Mouse (Mus musculus): ENCODE results near the gene Dohh. TPM values are rescaled to one million over a fixed set of nuclear protein-coding genes. Genes with fewer than 3 reads are reported as not detected.

The Dohh gene
- total and polyA plus RNA-seq, 2 experiments from 2014 or later: 95.8 to 132 TPM

DNA sequence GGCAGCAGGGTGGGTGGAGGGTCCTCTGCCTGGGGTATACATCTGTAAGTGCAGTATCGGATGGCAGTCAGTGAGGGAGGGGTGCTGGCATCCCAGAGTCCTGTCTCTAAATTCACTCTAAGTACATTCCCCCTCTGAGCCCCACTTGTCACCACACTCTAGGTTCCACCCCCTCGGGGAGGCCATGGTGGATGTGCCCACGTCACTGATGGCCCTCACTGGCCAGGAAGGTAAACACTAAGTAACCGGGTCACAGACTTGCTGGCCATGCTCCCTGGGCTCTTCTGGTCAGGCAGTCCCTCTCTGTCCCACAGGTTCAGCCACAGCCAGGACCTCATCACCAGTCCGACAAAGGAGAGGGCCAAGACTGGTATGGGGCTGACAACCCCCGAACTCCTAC is 38.0 kb downstream of the Dohh start:
- no peaks in the 10 kb centered on the region for H3K9me3 ChIP-seq (ENCODE audit: low read length)
- no peak overlapping the region for H3K27ac ChIP-seq (ENCODE audit: low read depth, low read length)
- H3K4me1 ChIP-seq (ENCODE audit: insufficient read depth, low read length): peaks cover 7% of the 10 kb centered on the region; the same call in 1 of the 2 replicates
- H3K9ac ChIP-seq (replicated peaks; ENCODE audit: low read length, poor library complexity, severe bottlenecking): no peak overlapping the region
- H3K27me3 ChIP-seq (ENCODE audit: insufficient read depth, low read length): no peaks in the 10 kb centered on the region
- no peak overlapping the region for H3K4me3 ChIP-seq (ENCODE audit: low read depth, low read length)
- H3K4me2 ChIP-seq (ENCODE audit: low read depth, low read length, poor library complexity, severe bottlenecking): no peak overlapping the region
- no peak for TF ChIP-seq CTCF (IDR thresholded peaks at IDR 0.05)
- DNase-seq (ENCODE audit: low spot score) (no peak), ATAC-seq (ENCODE audit: low FRiP score) (no peak)
- WGBS: 82% methylated on average over 6 of the region's 6 CpGs
- 0 out of 2 replicates have a peak, but pooled peaks cover 12% of the 10 kb centered on the region for H3K36me3 ChIP-seq (ENCODE audit: insufficient read depth, low read length)

- no peak for DNase-seq (ENCODE audit: low spot score)
- no peak for ATAC-seq (ENCODE audit: low FRiP score)
- Histone ChIP-seq H3K9me3 (ENCODE audit: low read length) (no peaks in the 10 kb centered on the region), H3K9ac (replicated peaks; ENCODE audit: low read length, poor library complexity, severe bottlenecking) (no peak overlapping the region), H3K27ac (ENCODE audit: low read depth, low read length) (no peak overlapping the region), H3K27me3 (ENCODE audit: insufficient read depth, low read length) (no peaks in the 10 kb centered on the region), H3K4me2 (ENCODE audit: low read depth, low read length, poor library complexity, severe bottlenecking) (no peak overlapping the region), H3K36me3 (ENCODE audit: insufficient read depth, low read length) (0 out of 2 replicates have a peak, but pooled peaks cover 11% of the 10 kb centered on the region), H3K4me1 (ENCODE audit: insufficient read depth, low read length) (peaks cover 7% of the 10 kb centered on the region; the same call in 1 of the 2 replicates), H3K4me3 (ENCODE audit: low read depth, low read length) (no peak overlapping the region)
- 86% methylated on average over 3 of the region's 3 CpGs for WGBS
- TF ChIP-seq CTCF (IDR thresholded peaks at IDR 0.05): no peak
Measured at GRCm38 (mm10) chr10:81422661-81423217, 38.5 kb downstream of the Dohh start.

DNA sequence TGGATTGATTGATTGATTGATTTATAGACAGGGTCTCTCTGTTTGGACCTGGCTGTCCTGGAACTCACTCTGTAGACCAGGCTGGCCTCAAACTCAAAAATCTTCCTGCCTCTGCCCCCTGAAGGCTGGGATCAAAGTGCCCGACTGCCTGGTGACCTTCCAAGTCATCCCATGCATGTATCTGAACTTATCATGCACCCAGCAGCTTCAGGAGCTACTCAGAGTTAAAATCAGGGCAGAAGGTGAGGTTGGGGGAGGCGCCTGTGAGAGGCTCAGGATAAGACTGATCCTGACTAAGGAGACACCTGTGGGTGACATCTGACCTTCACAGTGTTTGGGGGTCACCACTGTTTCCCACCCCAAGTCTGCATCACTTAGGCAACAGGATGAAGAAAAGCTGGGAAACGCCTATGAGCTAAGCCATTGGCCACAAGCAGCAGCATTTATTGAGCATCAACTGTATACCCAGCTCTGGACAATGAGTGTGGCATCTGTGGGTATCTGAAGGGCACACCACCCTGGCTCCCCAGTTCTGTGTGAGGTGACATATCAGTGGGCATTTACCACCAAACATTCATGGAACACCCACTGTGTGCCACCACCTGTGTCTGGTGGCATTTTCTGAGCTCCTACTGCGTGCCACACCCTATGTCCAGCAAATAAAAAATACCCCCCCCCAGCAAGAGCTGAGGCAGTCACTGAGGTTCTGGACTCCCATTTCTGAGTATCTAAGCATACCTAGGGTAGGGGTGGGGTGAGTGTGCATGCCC is 39.4 kb downstream of the Dohh start:
- H3K27ac ChIP-seq (ENCODE audit: low read depth, low read length): no peak overlapping the region
- TF ChIP-seq CTCF (IDR thresholded peaks at IDR 0.05): no peak
- H3K4me1 ChIP-seq (ENCODE audit: insufficient read depth, low read length): peaks cover 7% of the 10 kb centered on the region; the same call in 1 of the 2 replicates
- no peaks in the 10 kb centered on the region for H3K9me3 ChIP-seq (ENCODE audit: low read length)
- H3K27me3 ChIP-seq (ENCODE audit: insufficient read depth, low read length): no peaks in the 10 kb centered on the region
- H3K4me2 ChIP-seq (ENCODE audit: low read depth, low read length, poor library complexity, severe bottlenecking): no peak overlapping the region
- H3K9ac ChIP-seq (replicated peaks; ENCODE audit: low read length, poor library complexity, severe bottlenecking): peak overlapping the region; percentile 5; the same call in 1 of the 2 replicates
- WGBS: 80% methylated on average over 4 of the region's 4 CpGs
- ATAC-seq (ENCODE audit: low FRiP score) (no peak), DNase-seq (ENCODE audit: low spot score) (no peak)
- H3K4me3 ChIP-seq (ENCODE audit: low read depth, low read length): no peak overlapping the region
- 0 out of 2 replicates have a peak, but pooled peaks cover 8% of the 10 kb centered on the region for H3K36me3 ChIP-seq (ENCODE audit: insufficient read depth, low read length)

DNA sequence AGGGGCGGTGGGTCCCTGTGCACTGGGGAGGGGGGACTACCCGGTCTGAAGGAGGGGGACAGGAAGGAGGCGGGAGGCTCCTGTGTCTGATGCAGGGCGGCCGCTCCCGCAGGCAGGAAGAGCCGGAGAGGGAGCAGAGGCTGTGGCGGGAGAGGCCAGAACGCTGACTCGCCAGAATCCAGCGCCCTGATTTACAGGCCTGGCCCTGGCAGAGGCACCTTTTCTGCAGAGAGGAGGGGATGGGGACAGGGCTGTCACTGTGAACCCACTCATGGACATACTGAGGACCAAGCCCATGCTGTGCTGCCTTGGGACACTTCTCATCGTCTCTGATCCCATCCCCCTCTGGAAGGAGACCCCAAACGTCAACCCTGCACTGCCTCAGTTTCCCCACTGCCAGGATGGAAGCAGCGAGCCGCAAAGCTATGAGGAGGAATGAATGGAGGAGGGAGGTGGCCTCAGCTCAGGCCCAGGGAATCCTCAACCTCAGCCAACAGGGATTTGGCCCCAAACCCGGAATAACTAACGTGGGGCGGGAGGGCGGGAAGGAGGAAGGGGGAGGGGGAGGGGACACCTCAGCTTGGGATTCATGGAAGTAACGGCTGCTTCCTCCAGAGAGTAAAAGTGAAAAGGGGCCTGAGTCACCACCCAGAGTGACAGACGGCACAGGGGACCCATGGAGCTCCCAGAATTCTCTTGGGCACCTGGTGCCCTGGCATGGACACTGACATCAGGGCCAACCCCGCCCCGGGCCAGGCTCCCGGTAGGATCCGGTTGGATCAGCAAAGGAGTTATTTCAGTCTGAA is 40.2 kb downstream of the Dohh start:
- Histone ChIP-seq H3K4me3 (ENCODE audit: low read depth, low read length) (no peak overlapping the region), H3K9me3 (ENCODE audit: low read length) (no peaks in the 10 kb centered on the region), H3K27me3 (ENCODE audit: insufficient read depth, low read length) (no peaks in the 10 kb centered on the region), H3K9ac (replicated peaks; ENCODE audit: low read length, poor library complexity, severe bottlenecking) (peak overlapping the region; percentile 5; the same call in 1 of the 2 replicates), H3K36me3 (ENCODE audit: insufficient read depth, low read length) (0 out of 2 replicates have a peak, but pooled peaks cover 8% of the 10 kb centered on the region), H3K4me2 (ENCODE audit: low read depth, low read length, poor library complexity, severe bottlenecking) (no peak overlapping the region), H3K4me1 (ENCODE audit: insufficient read depth, low read length) (peaks cover 12% of the 10 kb centered on the region; the same call in 1 of the 2 replicates), H3K27ac (ENCODE audit: low read depth, low read length) (no peak overlapping the region)
- no peak for TF ChIP-seq CTCF (IDR thresholded peaks at IDR 0.05)
- DNase-seq (ENCODE audit: low spot score): no peak
- ATAC-seq (ENCODE audit: low FRiP score): no peak
- 13% methylated on average over 23 of the region's 25 CpGs for WGBS

GRCm38 (mm10) chr10:81425236-81425850 is 41.1 kb downstream of the Dohh start:
- DNase-seq (ENCODE audit: low spot score) (no peak), ATAC-seq (ENCODE audit: low FRiP score) (no peak)
- no peak for TF ChIP-seq CTCF (IDR thresholded peaks at IDR 0.05)
- H3K4me3 ChIP-seq (ENCODE audit: low read depth, low read length): no peak overlapping the region
- H3K27ac ChIP-seq (ENCODE audit: low read depth, low read length): no peak overlapping the region
- H3K4me2 ChIP-seq (ENCODE audit: low read depth, low read length, poor library complexity, severe bottlenecking): peak overlapping the region; percentile 88; the same call in 1 of the 2 replicates
- 0 out of 2 replicates have a peak, but pooled peaks cover 2% of the 10 kb centered on the region for H3K36me3 ChIP-seq (ENCODE audit: insufficient read depth, low read length)
- no peaks in the 10 kb centered on the region for H3K9me3 ChIP-seq (ENCODE audit: low read length)
- WGBS: 38% methylated on average over 10 of the region's 10 CpGs
- peaks cover 15% of the 10 kb centered on the region; the same call in 1 of the 2 replicates for H3K4me1 ChIP-seq (ENCODE audit: insufficient read depth, low read length)
- no peak overlapping the region for H3K9ac ChIP-seq (replicated peaks; ENCODE audit: low read length, poor library complexity, severe bottlenecking)
- no peaks in the 10 kb centered on the region for H3K27me3 ChIP-seq (ENCODE audit: insufficient read depth, low read length)

Data from midbrain, postnatal 0 days (tissue).